Mouse (Mus musculus) gastrocnemius, postnatal 4 days (tissue): Measurements from ENCODE around the gene Slc36a3. TPM values are rescaled to one million over a fixed set of nuclear protein-coding genes. Genes with fewer than 3 reads are reported as not detected.

Experiments used
- DNase-seq, 2 experiments: peaks; one replicate each; pipeline ENCODE4 v3.0.0; 2021 to 2022; ENCODE audit warnings: low spot score in 2 of 2, mixed read lengths in 2 of 2
- total RNA-seq, 2 experiments: library from RNA; stranded (reverse); gene quantifications; 2 replicates each; pipeline ENCODE4 v1.2.3; 2021

Gene Slc36a3
- total RNA-seq, 2 experiments from 2014 or later = not detected

DNA sequence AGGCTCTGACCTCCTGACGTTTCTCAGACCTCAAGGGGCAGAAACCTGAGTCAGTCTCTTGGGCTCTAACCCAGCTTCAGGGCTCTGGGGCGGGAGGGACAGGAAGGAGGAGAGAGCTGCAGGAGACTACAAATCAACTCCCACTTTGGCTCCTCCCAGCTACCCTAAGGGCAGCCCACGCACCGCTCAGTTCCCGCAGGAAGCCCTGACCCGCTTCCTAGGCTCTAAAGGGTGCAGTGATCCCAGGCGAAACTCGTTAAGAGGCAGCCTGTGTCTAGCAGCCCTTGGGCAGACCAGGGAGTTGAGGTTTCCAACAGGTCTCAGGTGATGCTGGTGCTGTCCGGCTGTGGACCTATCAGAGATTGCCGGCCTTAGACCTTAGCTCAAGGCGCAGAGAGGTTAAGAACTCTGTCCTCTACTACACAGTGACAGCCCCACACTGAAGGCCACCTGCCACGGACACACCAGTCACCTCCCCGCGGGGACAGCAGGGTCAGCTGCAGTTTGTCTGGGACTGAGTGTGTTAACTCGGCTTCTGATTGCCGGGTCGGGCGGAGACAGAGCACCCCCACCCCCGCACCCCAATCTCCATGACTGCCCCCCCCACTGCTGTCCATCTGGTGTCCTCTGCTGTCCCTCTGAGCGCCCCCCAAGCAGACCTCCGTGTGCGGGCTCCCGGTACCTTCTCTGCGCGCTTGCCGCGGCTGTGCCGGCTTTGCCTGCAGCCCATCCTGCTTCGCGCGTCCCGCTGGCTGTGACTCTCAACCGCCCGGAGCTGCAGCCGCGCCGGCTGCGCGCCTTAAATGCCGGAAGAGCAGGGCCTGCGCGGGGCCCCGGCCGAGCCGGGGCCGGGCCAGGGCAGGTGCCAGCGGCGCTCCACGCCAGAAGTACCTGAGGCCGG lies 73.9 kb downstream of the Slc36a3 start, which contains the start of gene Ccdc69:
TSS of gene Ccdc69 (minus strand) at position 801 of the 901 bp plus-strand sequence.
- DNase-seq = peak; percentile 40 to 59

DNA sequence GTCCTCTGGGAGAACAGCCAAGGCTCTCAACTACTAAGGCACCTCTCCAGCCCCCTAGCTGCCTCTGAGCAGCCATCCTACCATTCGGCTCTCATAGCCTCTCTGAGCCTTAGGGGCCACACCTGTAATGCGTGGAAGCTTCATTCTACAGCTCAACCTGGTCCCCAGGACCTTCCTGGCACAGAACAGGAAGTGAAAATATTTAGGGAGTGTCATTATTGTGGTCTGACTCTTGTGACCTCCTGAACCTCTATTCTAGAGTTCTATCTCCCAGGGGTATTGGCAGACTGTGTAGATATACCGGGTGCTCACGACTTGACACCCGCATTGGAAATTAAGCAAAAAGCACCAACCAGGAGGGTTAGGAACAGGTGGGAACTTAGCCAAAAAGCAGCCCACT lies 75.3 kb downstream of the Slc36a3 start:
- no peak for DNase-seq

DNA sequence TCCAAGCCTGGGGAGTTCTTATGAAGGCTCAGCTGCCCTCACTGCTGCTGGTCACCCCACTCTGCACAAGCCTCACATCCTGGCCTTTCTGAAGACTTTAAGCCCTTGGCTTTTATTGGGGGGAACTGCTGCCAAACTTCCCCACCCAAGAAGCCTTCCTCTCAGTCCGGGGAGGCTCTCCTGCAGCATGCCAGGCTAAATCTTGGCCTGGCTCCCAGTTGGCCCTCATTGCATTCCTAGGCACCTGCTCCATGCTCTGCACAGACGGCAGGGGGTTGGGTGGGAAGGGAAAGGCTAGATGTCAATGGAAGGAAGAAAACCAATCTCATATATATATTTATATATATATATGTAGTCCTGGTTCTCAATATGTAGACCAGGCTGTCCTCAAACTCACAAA lies 75.9 kb downstream of the Slc36a3 start:
- peak in 1 of 2 experiments; percentile 40 for DNase-seq

Other genes starting within 250 kb of the Slc36a3 start
- gene Gpx3, start 249.3 kb downstream of the Slc36a3 start, total RNA-seq = 10 to 100 TPM; 26.2 to 33.7 TPM
- gene Tnip1, start 188.8 kb downstream of the Slc36a3 start, total RNA-seq = 10 to 100 TPM; 44.4 to 51.3 TPM
- 100 to 1,000 TPM; 466 to 474 TPM for gene Anxa6, start 118.3 kb downstream of the Slc36a3 start, total RNA-seq
- 10 to 100 TPM; 13.2 to 17.9 TPM for gene Ccdc69, start 73.6 kb downstream of the Slc36a3 start, total RNA-seq
- gene Gm2a, start 53.6 kb downstream of the Slc36a3 start, total RNA-seq = 10 to 100 TPM; 15.4 to 15.8 TPM
- gene Slc36a2, start 33.4 kb upstream of the Slc36a3 start, total RNA-seq = 1 to 10 TPM; 4.2 to 5.6 TPM
- 10 to 100 TPM in 1 of 2 experiments, 1 to 10 TPM in 1; 9.6 to 11.1 TPM for gene Slc36a1, start 52.6 kb upstream of the Slc36a3 start, total RNA-seq
- under 1 TPM; 0.10 to 0.18 TPM for gene Fat2, start 184.9 kb upstream of the Slc36a3 start, total RNA-seq